Mouse (Mus musculus) neural tube, embryonic 11.5 days (tissue): ENCODE measurements around the gene Cdkn2aip. TPM values are rescaled to one million over a fixed set of nuclear protein-coding genes. Genes with fewer than 3 reads are reported as not detected.

Source experiments
- ATAC-seq: fragments of 200-750 bp; cut with Nextera tagmentation; 2 replicates; pipeline ENCODE4 v1.8.0; 2017; ENCODE audit warnings: moderate number of reproducible peaks, mild to moderate bottlenecking, moderate TSS enrichment, moderate library complexity; ENCODE audit not compliant: insufficient read depth, low FRiP score, low TSS enrichment
- DNase-seq: peaks from one replicate; pipeline ENCODE4 v3.0.0-alpha.2; 2015; ENCODE audit warnings: low spot score
- H3K27ac ChIP-seq: fragments of 300-500 bp; sonication (generic); 2 replicates; pipeline ENCODE4 v1.5.1; 2014; ENCODE audit warnings: low read depth, mild to moderate bottlenecking, low read length
- H3K27me3 ChIP-seq: fragments of 300-500 bp; sonication (generic); 2 replicates; pipeline ENCODE4 v1.6.1; 2014; ENCODE audit warnings: mild to moderate bottlenecking, low read length, mixed read lengths; ENCODE audit not compliant: control insufficient read depth, insufficient read depth
- H3K36me3 ChIP-seq: fragments of 300-500 bp; sonication (generic); 2 replicates; pipeline ENCODE4 v1.6.1; 2014; ENCODE audit warnings: mild to moderate bottlenecking, low read length, moderate library complexity, mixed read lengths; ENCODE audit not compliant: control insufficient read depth, insufficient read depth
- H3K4me1 ChIP-seq: fragments of 300-500 bp; sonication (generic); 2 replicates; pipeline ENCODE4 v1.6.1; 2014; ENCODE audit warnings: low read length, mixed read lengths; ENCODE audit not compliant: control insufficient read depth, insufficient read depth
- H3K4me2 ChIP-seq: fragments of 300-500 bp; sonication (generic); 2 replicates; pipeline ENCODE4 v1.6.1; 2014; ENCODE audit warnings: low read depth, mild to moderate bottlenecking, moderate library complexity
- H3K4me3 ChIP-seq: fragments of 300-500 bp; sonication (generic); 2 replicates; pipeline ENCODE4 v1.5.1; 2014; ENCODE audit warnings: low read depth, low read length
- H3K9ac ChIP-seq: fragments of 300-500 bp; sonication (generic); 2 replicates; pipeline ENCODE4 v1.6.1; 2014; ENCODE audit warnings: mild to moderate bottlenecking, low read length
- H3K9me3 ChIP-seq: fragments of 300-500 bp; sonication (generic); 2 replicates; pipeline ENCODE4 v1.6.1; 2016; ENCODE audit warnings: low read length; ENCODE audit not compliant: control insufficient read depth
- WGBS: fragments of 180-500 bp; shearing (Covaris S2); extraction: QIAGEN DNeasy Blood & Tissue Kit; methylation state at CpG from one replicate; pipeline ENCODE4 v1.1.7; 2014; 5-methylcytosine and 5-hydroxymethylcytosine counted together
- polyA plus RNA-seq: library from polyadenylated mRNA; unstranded; fragments of >200 nt; fragmentation: Nextera tagmentation; extraction: Ambion mirVana; gene quantifications from 2 replicates; pipeline ENCODE4 v1.2.1, GENCODE M21; 2014

Cdkn2aip gene
- polyA plus RNA-seq, 1 experiment from 2014 or later: 42.6 TPM

DNA sequence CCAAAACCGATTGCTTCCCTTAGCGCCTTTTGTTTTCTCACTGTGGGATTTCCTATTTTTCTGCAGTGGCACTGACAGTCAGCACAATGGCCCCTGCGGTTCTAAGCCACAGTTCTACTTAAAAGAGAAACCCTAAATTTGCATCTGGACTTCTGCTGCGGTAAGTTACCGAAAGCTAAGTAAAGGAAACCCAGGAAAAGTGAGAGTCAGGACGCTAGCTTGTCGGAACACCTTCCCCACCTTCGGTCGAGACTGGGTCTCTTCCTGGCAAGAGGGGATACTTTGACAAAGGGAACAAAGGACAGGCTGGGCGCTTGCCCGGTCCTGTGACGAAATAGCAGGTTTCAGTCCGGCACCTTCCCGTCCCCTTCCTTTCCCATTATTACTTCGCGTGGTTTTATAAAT is 23.1 kb downstream of the Cdkn2aip start:
- ATAC-seq (no peak), DNase-seq (peak; percentile 51)
- Histone ChIP-seq H3K36me3 (no peaks in the 10 kb centered on the region), H3K4me3 (peak overlapping the region; percentile 19; the same call in 1 of the 2 replicates), H3K27ac (no peak overlapping the region), H3K4me1 (no peaks in the 10 kb centered on the region; the same call in 1 of the 2 replicates), H3K9me3 (no peaks in the 10 kb centered on the region), H3K27me3 (no peaks in the 10 kb centered on the region), H3K9ac (peak overlapping the region; percentile 52), H3K4me2 (peak overlapping the region; percentile 51)
- 2% methylated on average over 16 of the region's 16 CpGs for WGBS

DNA sequence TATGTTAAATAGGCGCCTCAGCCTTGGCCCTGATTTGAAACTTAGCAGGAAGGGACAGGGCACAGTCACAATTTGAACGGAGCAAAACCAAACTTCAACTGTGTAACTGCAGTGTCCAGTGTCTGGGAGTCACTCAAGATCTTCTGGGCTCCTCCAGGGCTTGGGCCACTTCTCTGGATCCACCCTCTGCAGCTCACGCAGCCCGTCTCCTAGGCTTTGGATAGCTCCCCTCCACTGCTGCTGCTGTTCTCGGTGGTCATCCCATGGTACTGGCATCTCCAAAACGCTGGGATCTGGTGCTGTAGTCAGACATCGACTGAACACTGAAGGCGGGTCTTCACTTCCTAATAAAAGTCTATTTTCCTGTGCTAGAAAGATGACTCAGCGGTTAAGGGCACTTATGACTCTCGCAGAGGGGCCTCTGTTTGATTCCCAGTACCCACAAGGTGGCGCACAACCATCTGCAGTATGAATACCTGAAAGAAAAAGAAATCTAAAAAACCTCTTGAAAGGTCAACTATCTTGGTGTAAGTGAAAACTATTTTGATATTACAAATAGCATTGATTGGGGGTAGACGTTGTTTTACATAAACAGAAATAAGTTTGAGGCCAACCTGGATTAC is 23.9 kb downstream of the Cdkn2aip start:
- Histone ChIP-seq H3K27me3 (no peaks in the 10 kb centered on the region), H3K9me3 (no peaks in the 10 kb centered on the region), H3K4me3 (no peak overlapping the region), H3K9ac (no peak overlapping the region), H3K27ac (no peak overlapping the region), H3K4me1 (no peaks in the 10 kb centered on the region; the same call in 1 of the 2 replicates), H3K4me2 (no peak overlapping the region), H3K36me3 (no peaks in the 10 kb centered on the region)
- WGBS: 61% methylated on average over 12 of the region's 12 CpGs
- DNase-seq (peak; percentile 34), ATAC-seq (no peak)

DNA sequence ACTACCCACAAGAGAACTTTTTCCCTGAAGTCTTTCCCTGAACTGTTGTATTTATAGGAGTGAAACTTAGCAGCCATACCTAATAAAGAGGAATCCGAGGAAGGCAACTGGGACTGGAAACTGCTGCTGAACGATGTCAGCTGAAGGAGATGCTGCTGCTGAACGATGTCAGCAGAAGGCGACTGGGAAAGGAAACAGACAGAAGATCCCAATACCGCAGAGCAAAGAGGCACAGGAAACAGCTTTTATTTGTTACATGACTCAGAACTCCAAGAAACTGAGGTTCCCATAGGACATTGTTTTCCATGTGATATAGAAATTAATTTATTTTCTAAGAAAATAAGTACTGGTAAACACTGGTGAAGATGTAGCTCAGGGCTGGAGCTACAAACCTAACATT is 29.3 kb downstream of the Cdkn2aip start:
- 83% methylated on average over 5 of the region's 5 CpGs for WGBS
- DNase-seq: no peak

DNA sequence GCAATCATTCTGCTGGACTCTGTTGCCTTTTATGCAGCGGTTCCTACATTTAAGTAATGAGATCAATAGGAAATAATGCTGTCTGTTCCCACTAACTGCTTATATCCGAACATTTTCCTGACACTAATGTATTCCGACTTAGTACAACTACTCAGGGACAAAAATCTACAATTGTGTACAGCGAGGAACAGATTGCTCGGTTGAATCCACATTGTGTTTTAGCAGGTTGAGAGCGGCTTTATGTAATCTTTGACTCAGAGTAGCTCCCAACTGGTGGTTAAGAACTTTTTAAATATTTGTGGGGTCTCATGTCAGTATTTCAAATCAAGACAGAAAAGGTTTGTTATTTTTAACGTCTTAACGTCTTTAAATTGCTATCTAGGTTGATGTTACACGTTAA is 29.7 kb downstream of the Cdkn2aip start:
- Histone ChIP-seq H3K4me2 (no peak overlapping the region), H3K27ac (no peak overlapping the region), H3K9me3 (no peaks in the 10 kb centered on the region), H3K27me3 (no peaks in the 10 kb centered on the region), H3K4me1 (no peaks in the 10 kb centered on the region), H3K9ac (no peak overlapping the region), H3K4me3 (no peak overlapping the region), H3K36me3 (no peaks in the 10 kb centered on the region)
- WGBS: 94% methylated on average over 9 of the region's 9 CpGs
- no peak for DNase-seq
- ATAC-seq: no peak

More for the DNA sequence above, 29.3 kb downstream of the Cdkn2aip start:
- no peak overlapping the region for H3K9ac ChIP-seq
- no peaks in the 10 kb centered on the region for H3K27me3 ChIP-seq
- H3K36me3 ChIP-seq: no peaks in the 10 kb centered on the region
- no peak overlapping the region for H3K4me2 ChIP-seq
- no peaks in the 10 kb centered on the region for H3K4me1 ChIP-seq
- no peak for ATAC-seq
- H3K4me3 ChIP-seq: no peak overlapping the region
- H3K9me3 ChIP-seq: no peaks in the 10 kb centered on the region
- no peak overlapping the region for H3K27ac ChIP-seq

DNA sequence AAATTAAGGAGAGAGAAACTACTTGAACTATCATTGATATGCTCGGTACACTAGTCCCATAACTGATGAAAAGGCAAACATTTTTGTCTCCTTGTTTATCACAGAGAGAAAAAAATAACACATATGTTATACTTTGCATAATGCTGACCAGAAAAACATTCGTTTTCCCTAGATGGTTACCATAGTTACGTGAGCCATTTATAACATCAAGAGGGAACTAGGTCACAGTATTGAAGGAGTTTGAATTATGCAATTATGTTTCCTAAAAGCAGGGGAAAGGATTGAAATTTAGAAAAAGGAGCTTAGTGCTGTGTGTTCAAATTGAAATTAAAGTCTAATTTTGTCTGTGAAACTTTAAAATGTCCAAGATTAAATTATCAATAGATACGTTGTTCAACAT is 33.4 kb downstream of the Cdkn2aip start:
- Histone ChIP-seq H3K36me3 (no peaks in the 10 kb centered on the region), H3K27me3 (no peaks in the 10 kb centered on the region), H3K4me2 (no peak overlapping the region), H3K4me1 (peaks cover 2% of the 10 kb centered on the region; the same call in 1 of the 2 replicates), H3K9ac (no peak overlapping the region), H3K9me3 (no peaks in the 10 kb centered on the region), H3K4me3 (no peak overlapping the region), H3K27ac (no peak overlapping the region)
- ATAC-seq: no peak
- DNase-seq: no peak
- 96% methylated on average over 4 of the region's 4 CpGs for WGBS

DNA sequence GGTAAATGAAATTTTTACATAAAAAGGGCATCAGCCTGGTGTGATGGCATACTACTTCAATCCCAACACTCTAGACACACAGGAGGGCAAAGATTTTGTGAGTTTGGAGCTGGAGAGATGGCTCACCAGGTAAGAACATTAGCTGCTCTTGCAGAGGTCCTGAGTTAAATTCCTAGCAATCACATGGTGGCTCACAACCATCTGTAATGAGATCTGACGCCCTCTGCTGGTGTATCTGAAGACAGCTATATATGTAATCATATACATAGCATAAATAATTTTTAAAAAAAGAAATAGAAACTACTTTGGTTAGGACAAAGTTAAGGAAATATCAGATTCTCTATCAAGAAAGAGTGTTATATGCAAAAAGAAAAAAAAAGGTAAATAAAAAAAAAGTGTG is 34.1 kb downstream of the Cdkn2aip start:
- no peak for DNase-seq
- Histone ChIP-seq H3K4me3 (no peak overlapping the region), H3K36me3 (no peaks in the 10 kb centered on the region), H3K4me2 (no peak overlapping the region), H3K4me1 (peaks cover 2% of the 10 kb centered on the region; the same call in 1 of the 2 replicates), H3K27me3 (no peaks in the 10 kb centered on the region), H3K27ac (no peak overlapping the region), H3K9ac (no peak overlapping the region), H3K9me3 (no peaks in the 10 kb centered on the region)
- no peak for ATAC-seq
- 78% methylated on average over 1 of the region's 1 CpGs for WGBS

DNA sequence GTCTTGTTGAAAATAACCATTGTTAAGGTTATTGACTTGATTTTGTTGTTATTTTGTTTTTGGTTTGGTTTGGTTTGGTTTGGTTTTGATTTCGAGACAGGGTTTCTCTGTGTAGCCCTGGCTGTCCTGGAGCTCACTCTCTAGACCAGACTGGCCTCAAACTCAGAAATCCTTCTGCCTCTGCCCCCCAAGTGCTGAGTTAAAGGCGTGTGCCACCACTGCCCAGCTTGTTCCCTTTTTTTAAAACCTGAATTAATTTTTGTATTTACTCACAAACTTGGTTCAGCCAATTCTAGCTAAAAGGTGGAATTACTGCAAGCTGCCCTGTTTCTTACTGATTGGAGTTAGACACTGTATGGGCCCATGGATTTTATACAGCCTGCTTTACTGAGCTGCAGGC is 37.1 kb downstream of the Cdkn2aip start:
- Histone ChIP-seq H3K4me2 (peak overlapping the region; percentile 69), H3K4me1 (peaks cover 2% of the 10 kb centered on the region; the same call in 1 of the 2 replicates), H3K4me3 (peak overlapping the region; percentile 74), H3K9me3 (no peaks in the 10 kb centered on the region), H3K9ac (no peak overlapping the region), H3K36me3 (no peaks in the 10 kb centered on the region), H3K27ac (no peak overlapping the region), H3K27me3 (no peaks in the 10 kb centered on the region)
- DNase-seq: no peak
- whole genome bisulfite sequencing: 42% methylated on average over 2 of the region's 2 CpGs
- no peak for ATAC-seq

DNA sequence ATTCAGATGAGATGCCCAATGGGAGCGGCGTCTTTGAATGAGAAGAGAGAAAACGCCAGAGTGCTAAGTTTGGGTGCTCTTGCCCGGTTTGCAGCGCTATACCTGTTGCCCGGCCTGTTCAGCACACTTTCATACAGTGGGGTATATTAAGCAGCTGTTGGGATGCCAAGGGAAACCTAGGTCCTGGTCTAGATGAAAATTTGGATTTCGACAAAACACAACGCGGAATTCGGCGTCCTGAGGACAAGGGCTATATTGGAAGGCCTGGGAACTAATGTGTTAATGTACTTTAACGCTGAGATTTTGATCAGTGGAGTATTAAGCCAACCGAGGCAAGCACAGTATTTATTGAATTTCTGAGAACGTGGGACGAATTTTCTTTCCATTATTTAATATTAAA is 37.5 kb downstream of the Cdkn2aip start:
- no peaks in the 10 kb centered on the region for H3K9me3 ChIP-seq
- peak overlapping the region; percentile 74 for H3K4me3 ChIP-seq
- H3K27ac ChIP-seq: no peak overlapping the region
- DNase-seq: no peak
- ATAC-seq: no peak
- H3K27me3 ChIP-seq: no peaks in the 10 kb centered on the region
- H3K4me1 ChIP-seq: peaks cover 2% of the 10 kb centered on the region; the same call in 1 of the 2 replicates
- H3K36me3 ChIP-seq: no peaks in the 10 kb centered on the region
- H3K4me2 ChIP-seq: peak overlapping the region; percentile 69
- peak overlapping the region; percentile 86 for H3K9ac ChIP-seq
- WGBS: 2% methylated on average over 15 of the region's 15 CpGs

DNA sequence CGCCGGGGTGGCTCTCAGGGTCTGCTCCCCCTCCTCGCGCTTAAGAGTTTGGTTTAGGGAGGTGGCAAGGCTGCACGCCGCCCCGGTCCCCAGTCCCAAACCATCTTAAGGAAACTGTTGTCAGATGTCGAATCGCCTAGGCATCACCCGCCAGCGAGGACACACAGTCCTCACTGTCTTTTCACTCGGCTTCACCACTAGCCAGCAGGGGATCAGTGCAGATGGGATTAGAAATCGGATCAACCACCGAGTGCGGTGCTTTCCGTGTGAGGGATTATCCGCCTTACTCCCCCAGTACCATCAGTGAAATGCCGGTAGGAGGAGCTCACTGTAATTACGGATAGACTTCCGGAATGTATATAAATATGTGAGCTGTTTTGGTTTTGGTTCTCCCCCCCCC is 37.9 kb downstream of the Cdkn2aip start:
- H3K36me3 ChIP-seq: no peaks in the 10 kb centered on the region
- under 1% methylated on average over 20 of the region's 20 CpGs for WGBS
- H3K27me3 ChIP-seq: no peaks in the 10 kb centered on the region
- DNase-seq (no peak), ATAC-seq (no peak; the same call in 1 of the 2 replicates)
- peak overlapping the region; percentile 86 for H3K9ac ChIP-seq
- no peaks in the 10 kb centered on the region for H3K9me3 ChIP-seq
- peaks cover 2% of the 10 kb centered on the region; the same call in 1 of the 2 replicates for H3K4me1 ChIP-seq
- H3K4me3 ChIP-seq: peak overlapping the region; percentile 74
- peak overlapping the region; percentile 90 for H3K27ac ChIP-seq
- peak overlapping the region; percentile 69 for H3K4me2 ChIP-seq
